Mouse (Mus musculus): ENCODE results near the gene Them7.

Gene Them7

GRCm38 (mm10) chr2:105416660-105417348, 192.7 kb downstream of the Them7 start:
- DNase-seq (ENCODE audit: low read depth) = no peak

- DNase-seq (ENCODE audit: low read depth) = no peak
Measured at GRCm38 (mm10) chr2:105417663-105418062, 193.5 kb downstream of the Them7 start.

GRCm38 (mm10) chr2:105418629-105419227, 194.6 kb downstream of the Them7 start:
- DNase-seq (ENCODE audit: low read depth) = no peak

- no peak for DNase-seq (ENCODE audit: low read depth)
Measured at GRCm38 (mm10) chr2:105427447-105427846, 203.3 kb downstream of the Them7 start.

- peak; percentile 74 for DNase-seq (ENCODE audit: low read depth)
Measured at GRCm38 (mm10) chr2:105428029-105428428, 203.9 kb downstream of the Them7 start.

- no peak for DNase-seq (ENCODE audit: low read depth)
Measured at GRCm38 (mm10) chr2:105428467-105428866, 204.3 kb downstream of the Them7 start.
